Mouse (Mus musculus): ENCODE results near the gene Stub1.

DNA sequence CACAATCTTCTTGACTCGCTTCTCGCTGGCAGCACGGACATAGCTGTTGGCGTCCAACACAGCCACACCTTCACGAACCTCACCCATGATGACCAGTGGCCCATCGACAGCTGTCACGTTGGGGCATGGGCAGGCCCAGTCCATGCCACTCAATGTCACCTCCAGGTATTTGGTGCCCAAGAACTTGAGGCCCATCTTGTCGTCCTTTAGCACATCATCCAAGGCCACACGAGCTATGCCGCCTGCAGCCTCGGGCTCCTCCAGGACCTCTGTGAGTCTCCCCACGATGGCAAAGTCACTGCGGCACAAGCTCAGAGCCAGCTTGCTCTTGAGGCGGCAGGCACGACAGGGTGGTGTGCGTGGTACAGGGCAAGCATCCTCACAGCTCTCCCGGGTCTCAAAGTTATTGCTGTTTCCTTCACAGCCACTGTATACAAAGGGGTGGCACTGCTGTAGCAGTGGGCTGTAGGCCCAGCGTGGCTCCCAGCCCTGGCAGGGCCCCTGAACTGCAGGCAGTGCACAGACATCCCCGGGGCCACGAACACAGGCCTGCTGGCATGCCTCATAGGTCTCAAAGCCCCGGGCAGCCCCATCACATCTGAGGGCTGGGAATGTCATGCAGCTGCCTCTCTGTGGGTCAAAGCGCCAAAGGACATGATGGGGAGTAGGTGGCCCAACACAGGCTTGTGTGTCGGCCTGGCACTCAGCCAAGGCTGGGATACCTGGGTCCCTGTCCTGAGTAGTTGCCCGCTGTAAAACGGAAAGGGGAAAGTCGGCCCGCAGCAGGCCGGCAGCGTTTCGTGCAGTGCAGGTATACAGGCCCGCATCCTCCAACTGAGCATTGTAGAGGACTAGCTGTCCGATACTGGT lies 44.8 kb upstream of the Stub1 start:
- TF ChIP-seq CTCF (IDR thresholded peaks at IDR 0.05; ENCODE audit: borderline replicate concordance, control insufficient read depth, extremely low read depth, insufficient read depth, low read length, poor library complexity) = no peak
- no peak for TF ChIP-seq POLR2A (IDR thresholded peaks at IDR 0.05; ENCODE audit: control insufficient read depth, extremely low read depth, insufficient read depth, low read length, poor library complexity)

Data from thymus, adult 2 months (tissue).